Mouse (Mus musculus) heart, embryonic 16.5 days (tissue): ENCODE results near the gene H2-T24. TPM values are rescaled to one million over a fixed set of nuclear protein-coding genes. Genes with fewer than 3 reads are reported as not detected.
"Not testable (repeated sequence)": the region's sequence is repeated elsewhere in the genome, so short reads cannot be mapped to it uniquely, and the experiment has no call there.

Experiments used
- ATAC-seq: fragments of 200-750 bp; cut with Nextera tagmentation; replicated peaks from 2 replicates; pipeline ENCODE4 v1.8.0; 2017; ENCODE audit warnings: moderate number of reproducible peaks; ENCODE audit not compliant: insufficient read depth, low FRiP score; ENCODE audit errors: extremely low read depth
- H3K27ac ChIP-seq: fragments of 300-500 bp; sonication (generic); 2 replicates; pipeline ENCODE4 v1.5.1; 2014; ENCODE audit warnings: mild to moderate bottlenecking, low read length, control low read depth, moderate library complexity
- H3K27me3 ChIP-seq: fragments of 300-500 bp; sonication (generic); 2 replicates; pipeline ENCODE4 v1.6.1; 2014; ENCODE audit warnings: low read length, mixed read lengths; ENCODE audit not compliant: control insufficient read depth, insufficient read depth
- H3K36me3 ChIP-seq: fragments of 300-500 bp; sonication (generic); 2 replicates; pipeline ENCODE4 v1.6.1; 2014; ENCODE audit not compliant: control insufficient read depth, insufficient read depth
- H3K4me1 ChIP-seq: fragments of 300-500 bp; sonication (generic); 2 replicates; pipeline ENCODE4 v1.6.1; 2014; ENCODE audit warnings: low read length, mixed read lengths; ENCODE audit not compliant: control insufficient read depth, insufficient read depth
- H3K4me2 ChIP-seq: fragments of 300-500 bp; sonication (generic); 2 replicates; pipeline ENCODE4 v1.6.1; 2014; ENCODE audit warnings: low read depth, mild to moderate bottlenecking, control low read depth, low read length
- H3K4me3 ChIP-seq: fragments of 300-500 bp; sonication (generic); 2 replicates; pipeline ENCODE4 v1.5.1; 2014; ENCODE audit warnings: mild to moderate bottlenecking, control low read depth, low read length
- H3K9ac ChIP-seq: fragments of 300-500 bp; sonication (generic); 2 replicates; pipeline ENCODE4 v1.6.1; 2014; ENCODE audit warnings: low read length, control low read depth
- H3K9me3 ChIP-seq: fragments of 300-500 bp; sonication (generic); replicated peaks from 2 replicates; pipeline ENCODE4 v1.6.1; 2016; ENCODE audit warnings: low read length; ENCODE audit not compliant: control insufficient read depth
- WGBS: fragments of 180-500 bp; shearing (Covaris S2); extraction: QIAGEN DNeasy Blood & Tissue Kit; methylation state at CpG from one replicate; pipeline ENCODE4 v1.1.7; 2014; 5-methylcytosine and 5-hydroxymethylcytosine counted together
- polyA plus RNA-seq: library from polyadenylated mRNA; unstranded; fragments of >200 nt; fragmentation: Nextera tagmentation; extraction: Ambion mirVana; gene quantifications from 2 replicates; pipeline ENCODE4 v1.2.1, GENCODE M21; 2015

The H2-T24 gene
- polyA plus RNA-seq, 1 experiment from 2014 or later: 2.5 TPM

- no peak for ATAC-seq
- H3K4me2 ChIP-seq: no peak overlapping the region
- no peak overlapping the region for H3K27ac ChIP-seq
- H3K9me3 ChIP-seq: no peaks in the 10 kb centered on the region
- no peak overlapping the region for H3K4me3 ChIP-seq
- H3K9ac ChIP-seq: no peak overlapping the region
- H3K36me3 ChIP-seq: peaks cover 9% of the 10 kb centered on the region; the same call in 1 of the 2 replicates
- WGBS: 86% methylated on average over 5 of the region's 5 CpGs
- no peaks in the 10 kb centered on the region for H3K4me1 ChIP-seq
- H3K27me3 ChIP-seq: no peaks in the 10 kb centered on the region
These were observed 5.4 kb downstream of the H2-T24 start for GRCm38 (mm10) chr17:36014977-36015376.

DNA sequence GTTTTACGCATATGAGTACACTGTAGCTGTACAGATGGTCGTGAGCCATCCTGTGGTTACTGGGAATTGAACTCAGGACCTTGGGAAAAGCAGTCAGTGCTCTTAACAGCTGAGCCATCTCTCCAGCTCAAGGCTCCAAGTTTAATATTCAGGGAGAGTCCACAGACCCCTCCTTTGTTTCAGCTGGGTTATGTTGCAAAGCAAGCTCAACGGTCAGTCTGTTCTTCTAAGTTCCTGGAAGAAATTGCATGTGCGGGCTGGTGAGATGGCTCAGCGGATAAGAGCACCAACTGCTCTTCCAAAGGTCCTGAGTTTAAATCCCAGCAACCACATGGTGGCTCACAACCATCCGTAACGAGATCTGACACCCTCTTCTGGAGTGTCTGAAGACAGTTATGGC, 16.0 kb downstream of the H2-T24 start:
- H3K9ac ChIP-seq, H3K4me1 ChIP-seq, H3K4me2 ChIP-seq, H3K36me3 ChIP-seq, H3K27ac ChIP-seq, H3K9me3 ChIP-seq, ATAC-seq, H3K27me3 ChIP-seq, H3K4me3 ChIP-seq: not testable (repeated sequence)
- WGBS: 87% methylated on average over 7 of the region's 7 CpGs

- H3K36me3 ChIP-seq: no peaks in the 10 kb centered on the region; the same call in 1 of the 2 replicates
- WGBS: 90% methylated on average over 7 of the region's 7 CpGs
- no peaks in the 10 kb centered on the region for H3K27me3 ChIP-seq
- H3K9ac ChIP-seq: no peak overlapping the region
- no peak for ATAC-seq
- H3K4me3 ChIP-seq: no peak overlapping the region
- H3K4me1 ChIP-seq: 0 out of 2 replicates have a peak, but pooled peaks cover 3% of the 10 kb centered on the region
- H3K9me3 ChIP-seq: peaks cover 2% of the 10 kb centered on the region; the same call in 1 of the 2 replicates
- no peak overlapping the region for H3K27ac ChIP-seq
- no peak overlapping the region for H3K4me2 ChIP-seq
These were observed 17.0 kb downstream of the H2-T24 start for GRCm38 (mm10) chr17:36003331-36003730.

DNA sequence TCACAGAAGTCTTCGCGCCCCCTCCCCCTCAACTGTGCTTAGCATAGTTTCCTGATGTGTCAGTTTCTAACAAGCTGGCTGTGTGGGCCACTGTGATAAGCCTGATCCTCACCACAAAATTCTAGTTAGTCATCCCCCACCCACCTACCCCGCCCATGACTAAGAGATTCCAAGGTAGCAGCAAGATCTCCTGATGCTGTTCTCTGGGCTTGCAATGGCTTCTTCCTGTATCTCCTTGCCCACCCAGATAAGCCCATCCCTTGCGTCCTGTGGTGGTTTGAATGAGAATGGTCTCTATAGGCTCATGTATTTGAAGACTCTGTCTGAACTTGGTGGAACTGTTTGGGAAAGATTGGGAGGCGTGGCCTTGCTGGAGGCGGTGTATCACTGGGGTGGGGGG, 18.4 kb downstream of the H2-T24 start:
- no peak overlapping the region for H3K9ac ChIP-seq
- H3K4me2 ChIP-seq: no peak overlapping the region
- H3K27ac ChIP-seq: no peak overlapping the region
- WGBS: 90% methylated on average over 6 of the region's 6 CpGs
- peaks cover 13% of the 10 kb centered on the region for H3K4me1 ChIP-seq
- H3K4me3 ChIP-seq: no peak overlapping the region
- no peak for ATAC-seq
- no peaks in the 10 kb centered on the region for H3K27me3 ChIP-seq
- peaks cover 2% of the 10 kb centered on the region; the same call in 1 of the 2 replicates for H3K9me3 ChIP-seq
- no peaks in the 10 kb centered on the region; the same call in 1 of the 2 replicates for H3K36me3 ChIP-seq

- ATAC-seq: no peak
- Histone ChIP-seq H3K4me3 (no peak overlapping the region), H3K4me2 (no peak overlapping the region), H3K27ac (no peak overlapping the region), H3K9me3 (0 out of 2 replicates have a peak, but pooled peaks cover 2% of the 10 kb centered on the region), H3K36me3 (no peaks in the 10 kb centered on the region), H3K4me1 (peaks cover 13% of the 10 kb centered on the region), H3K9ac (no peak overlapping the region), H3K27me3 (no peaks in the 10 kb centered on the region)
- WGBS: 93% methylated on average over 12 of the region's 12 CpGs
These were observed 19.1 kb downstream of the H2-T24 start for GRCm38 (mm10) chr17:36001121-36001897.

- WGBS: 86% methylated on average over 4 of the region's 4 CpGs
These were observed 20.0 kb downstream of the H2-T24 start for GRCm38 (mm10) chr17:36000349-36000748.

DNA sequence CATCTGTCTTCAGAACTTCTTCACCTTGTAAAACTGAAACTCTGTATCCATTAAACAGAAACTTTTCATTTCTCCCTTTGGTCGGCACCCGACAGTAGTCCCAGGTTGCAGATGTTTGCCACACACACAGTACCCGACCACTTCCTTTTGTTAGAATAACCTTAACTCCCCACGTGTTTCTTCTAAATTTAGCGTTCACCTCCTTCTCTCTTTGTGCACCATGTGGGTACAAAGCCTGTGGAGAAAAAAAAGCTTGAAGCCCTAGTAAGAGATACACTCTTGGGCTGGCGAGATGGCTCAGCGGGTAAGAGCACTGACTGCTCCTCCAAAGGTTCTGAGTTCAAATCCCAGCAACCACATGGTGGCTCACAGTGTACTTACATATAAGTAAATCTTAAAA, 21.0 kb downstream of the H2-T24 start:
- Histone ChIP-seq H3K9ac (no peak overlapping the region), H3K4me1 (peaks cover 20% of the 10 kb centered on the region), H3K27ac (no peak overlapping the region), H3K4me2 (no peak overlapping the region; the same call in 1 of the 2 replicates), H3K9me3 (0 out of 2 replicates have a peak, but pooled peaks cover 2% of the 10 kb centered on the region), H3K27me3 (no peaks in the 10 kb centered on the region), H3K36me3 (no peaks in the 10 kb centered on the region), H3K4me3 (no peak overlapping the region)
- no peak for ATAC-seq
- WGBS: 51% methylated on average over 7 of the region's 7 CpGs

More at GRCm38 (mm10) chr17:36000349-36000748, 20.0 kb downstream of the H2-T24 start:
- no peaks in the 10 kb centered on the region for H3K27me3 ChIP-seq
- H3K4me1 ChIP-seq: peaks cover 15% of the 10 kb centered on the region
- H3K4me2 ChIP-seq: no peak overlapping the region
- H3K4me3 ChIP-seq: no peak overlapping the region
- H3K36me3 ChIP-seq: no peaks in the 10 kb centered on the region
- ATAC-seq: no peak
- H3K9me3 ChIP-seq: 0 out of 2 replicates have a peak, but pooled peaks cover 2% of the 10 kb centered on the region
- H3K27ac ChIP-seq: no peak overlapping the region
- no peak overlapping the region for H3K9ac ChIP-seq

- no peak for ATAC-seq
- Histone ChIP-seq H3K27ac (no peak overlapping the region), H3K36me3 (no peaks in the 10 kb centered on the region), H3K4me1 (peaks cover 20% of the 10 kb centered on the region), H3K4me3 (no peak overlapping the region), H3K4me2 (no peak overlapping the region), H3K9ac (no peak overlapping the region), H3K27me3 (no peaks in the 10 kb centered on the region), H3K9me3 (0 out of 2 replicates have a peak, but pooled peaks cover 2% of the 10 kb centered on the region)
- 67% methylated on average over 6 of the region's 6 CpGs for WGBS
These were observed 21.6 kb downstream of the H2-T24 start for GRCm38 (mm10) chr17:35998545-35999305.
